Mouse (Mus musculus) megakaryocyte, embryonic 14.5 days (primary cell): ENCODE data around the gene Mesp2.

ENCODE experiments used
- FLI1 ChIP-seq: IDR thresholded peaks from 2 replicates; pipeline ENCODE4 v1.6.1; 2012; ENCODE audit warnings: low read length, inconsistent platforms, mixed read lengths
- GATA1 ChIP-seq: IDR thresholded peaks from 3 replicates; pipeline ENCODE4 v1.6.1; 2012; ENCODE audit warnings: mixed read lengths, low read length, inconsistent platforms, borderline replicate concordance

GRCm38 (mm10) chr7:79832980-79833379, 22.5 kb downstream of the Mesp2 start:
- TF ChIP-seq GATA1 (no peak), FLI1 (no peak)
